Mouse (Mus musculus): ENCODE results near the gene Opa3. TPM values are rescaled to one million over a fixed set of nuclear protein-coding genes. Genes with fewer than 3 reads are reported as not detected.

The Opa3 gene
- total RNA-seq, 2 experiments from 2014 or later: 37.3 to 39.9 TPM

DNA sequence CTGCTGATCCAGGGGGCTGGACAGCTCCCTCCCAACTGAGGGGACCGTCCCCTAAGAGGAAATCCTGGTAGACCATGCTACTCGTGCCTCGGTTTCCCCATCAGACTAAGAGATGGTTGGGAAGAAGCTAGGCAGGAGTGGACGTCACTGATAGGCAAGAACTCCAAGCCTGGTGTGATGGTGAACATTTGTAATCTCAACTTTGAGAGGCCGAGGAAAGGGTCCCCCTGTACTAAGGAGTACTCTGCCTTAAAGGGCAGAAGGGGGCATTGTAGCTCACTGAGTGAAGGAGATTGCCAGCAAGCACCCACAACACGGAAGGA is 77.2 kb downstream of the Opa3 start:
- DNase-seq (ENCODE audit: low spot score in 2 of 2): no peak

Small RNA genes within 50 kb of the gene (microRNA-seq; reads per million reads assigned to microRNA genes)
- gene Mir330: 6,749 to 6,898 reads per million in 2 experiments

Other genes starting within 250 kb of the Opa3 start
- 1 to 10 TPM in 1 of 2 experiments, under 1 TPM in 1; 0.48 to 1.3 TPM for gene Nanos2, start 240.9 kb upstream of the Opa3 start, total RNA-seq (2021)
- gene Mypop, start 237.1 kb upstream of the Opa3 start, total RNA-seq (2021): 10 to 100 TPM; 35.6 to 40.5 TPM
- 10 to 100 TPM; 43.7 to 44.5 TPM for gene Irf2bp1, start 224.3 kb upstream of the Opa3 start, total RNA-seq (2021)
- not detected for gene Foxa3, start 204.8 kb upstream of the Opa3 start, total RNA-seq (2021)
- 100 to 1,000 TPM; 103 to 105 TPM for gene Sympk, start 204.0 kb upstream of the Opa3 start, total RNA-seq (2021)
- gene Rsph6a, start 173.6 kb upstream of the Opa3 start, total RNA-seq (2021): under 1 TPM in 1 of 2 experiments, not detected in 1; 0.21 TPM
- 100 to 1,000 TPM; 141 to 147 TPM for gene Dmwd, start 152.1 kb upstream of the Opa3 start, total RNA-seq (2021)
- gene Dmpk, start 144.5 kb upstream of the Opa3 start, total RNA-seq (2021): 10 to 100 TPM; 33.0 to 42.3 TPM
- gene Six5, start 133.7 kb upstream of the Opa3 start, total RNA-seq (2021): 1 to 10 TPM; 2.1 to 2.7 TPM
- gene Gm4969, start 110.0 kb upstream of the Opa3 start, total RNA-seq (2021): under 1 TPM; 0.72 to 0.78 TPM
- 10 to 100 TPM; 11.0 to 14.0 TPM for gene Fbxo46, start 108.5 kb upstream of the Opa3 start, total RNA-seq (2021)
- 10 to 100 TPM; 19.5 to 22.4 TPM for gene Qpctl, start 79.0 kb upstream of the Opa3 start, total RNA-seq (2021)
- 10 to 100 TPM; 76.5 to 86.4 TPM for gene Snrpd2, start 78.6 kb upstream of the Opa3 start, total RNA-seq (2021)
- gene Gipr, start 62.2 kb upstream of the Opa3 start, total RNA-seq (2021): 1 to 10 TPM in 1 of 2 experiments, under 1 TPM in 1; 0.55 to 1.6 TPM
- gene Eml2, start 51.9 kb upstream of the Opa3 start, total RNA-seq (2021): 100 to 1,000 TPM; 175 to 197 TPM
- 1 to 10 TPM; 4.1 to 4.6 TPM for gene Gpr4, start 15.8 kb upstream of the Opa3 start, total RNA-seq (2021)
- 10 to 100 TPM; 23.2 to 24.2 TPM for gene Vasp, start 43.5 kb downstream of the Opa3 start, total RNA-seq (2021)
- under 1 TPM in 1 of 2 experiments, not detected in 1; 0.79 TPM for gene Ppm1n, start 51.7 kb downstream of the Opa3 start, total RNA-seq (2021)
- gene Rtn2, start 54.3 kb downstream of the Opa3 start, total RNA-seq (2021): 100 to 1,000 TPM in 1 of 2 experiments, 10 to 100 TPM in 1; 93.0 to 104 TPM
- 1 to 10 TPM; 6.1 to 6.5 TPM for gene Fosb, start 81.7 kb downstream of the Opa3 start, total RNA-seq (2021)
- gene Ercc1, start 116.4 kb downstream of the Opa3 start, total RNA-seq (2021): 10 to 100 TPM; 38.3 to 44.7 TPM
- gene Cd3eap, start 131.1 kb downstream of the Opa3 start, total RNA-seq (2021): 10 to 100 TPM; 19.6 to 19.8 TPM
- 1 to 10 TPM; 4.5 to 6.7 TPM for gene Ppp1r13l, start 131.4 kb downstream of the Opa3 start, total RNA-seq (2021)
- gene Ercc2, start 153.7 kb downstream of the Opa3 start, total RNA-seq (2021): 10 to 100 TPM; 28.2 to 34.7 TPM
- gene Klc3, start 175.8 kb downstream of the Opa3 start, total RNA-seq (2021): 1 to 10 TPM; 3.5 to 4.1 TPM
- gene Ckm, start 176.4 kb downstream of the Opa3 start, total RNA-seq (2021): not detected
- gene Mark4, start 230.5 kb downstream of the Opa3 start, total RNA-seq (2021): 100 to 1,000 TPM; 114 to 119 TPM
- gene Exoc3l2, start 235.0 kb downstream of the Opa3 start, total RNA-seq (2021): 1 to 10 TPM in 1 of 2 experiments, under 1 TPM in 1; 0.91 to 1.0 TPM